Mouse (Mus musculus) kidney, adult 9 months (tissue): Measurements from ENCODE around the gene Pfdn2.

Experiments
- DNase-seq: peaks from one replicate; pipeline ENCODE4 v3.0.0; 2022

Pfdn2 gene

GRCm38 (mm10) chr1:171358421-171358820 lies 13.0 kb downstream of the Pfdn2 start:
- DNase-seq: no peak

GRCm38 (mm10) chr1:171360253-171360652 lies 14.8 kb downstream of the Pfdn2 start:
- no peak for DNase-seq

GRCm38 (mm10) chr1:171360656-171361055 lies 15.2 kb downstream of the Pfdn2 start, which contains the start of gene Klhdc9:
Gene Klhdc9, minus strand, starts transcription at chr1:171360798.
- DNase-seq: peak; percentile 95

GRCm38 (mm10) chr1:171361106-171362103 lies 15.9 kb downstream of the Pfdn2 start:
- peak; percentile 80 for DNase-seq

GRCm38 (mm10) chr1:171365934-171366333 lies 20.5 kb downstream of the Pfdn2 start:
- no peak for DNase-seq

GRCm38 (mm10) chr1:171369845-171370556 lies 24.5 kb downstream of the Pfdn2 start, which contains the start of gene Nectin4:
Gene Nectin4, plus strand, starts transcription at chr1:171370099.
- peak; percentile 43 for DNase-seq

- DNase-seq: no peak
Measured at GRCm38 (mm10) chr1:171372880-171373279, 27.4 kb downstream of the Pfdn2 start.

GRCm38 (mm10) chr1:171373946-171374345 lies 28.5 kb downstream of the Pfdn2 start:
- DNase-seq: no peak

GRCm38 (mm10) chr1:171375646-171376097 lies 30.2 kb downstream of the Pfdn2 start:
- no peak for DNase-seq

GRCm38 (mm10) chr1:171378298-171378697 lies 32.8 kb downstream of the Pfdn2 start:
- no peak for DNase-seq

- peak; percentile 79 for DNase-seq
Measured at GRCm38 (mm10) chr1:171379935-171380599, 34.6 kb downstream of the Pfdn2 start.

GRCm38 (mm10) chr1:171382096-171382620 lies 36.7 kb downstream of the Pfdn2 start:
- DNase-seq: no peak

- DNase-seq: no peak
Measured at GRCm38 (mm10) chr1:171384361-171384760, 38.9 kb downstream of the Pfdn2 start.

GRCm38 (mm10) chr1:171385171-171385570 lies 39.7 kb downstream of the Pfdn2 start:
- DNase-seq: no peak

- DNase-seq: no peak
Measured at GRCm38 (mm10) chr1:171387099-171387498, 41.6 kb downstream of the Pfdn2 start.

- peak; percentile 46 for DNase-seq
Measured at GRCm38 (mm10) chr1:171388376-171389102, 43.1 kb downstream of the Pfdn2 start, which contains the start of gene Arhgap30. Gene Arhgap30, plus strand, starts transcription at chr1:171388954.

GRCm38 (mm10) chr1:171390101-171390500 lies 44.6 kb downstream of the Pfdn2 start:
- peak; percentile 22 for DNase-seq

- DNase-seq: no peak
Measured at GRCm38 (mm10) chr1:171401821-171402220, 56.4 kb downstream of the Pfdn2 start.

GRCm38 (mm10) chr1:171402991-171403390 lies 57.5 kb downstream of the Pfdn2 start:
- no peak for DNase-seq

- DNase-seq: no peak
Measured at GRCm38 (mm10) chr1:171407263-171407662, 61.8 kb downstream of the Pfdn2 start.
